Mouse (Mus musculus) T-helper 2 cell (primary cell): ENCODE results near the gene Adra1b.

ENCODE experiments used
- in situ Hi-C: fragments of 300-600 bp; cut with MboI, MseI; formaldehyde crosslinking; loops from one replicate; pipeline ENCODE4 v1.15.1; 2025; ENCODE audit warnings: high pct_unique_total_duplicates

The Adra1b gene

GRCm38 (mm10) chr11:43728737-43729301 lies 172.2 kb downstream of the Adra1b start:
- in situ Hi-C loops, result no loop called here

DNA sequence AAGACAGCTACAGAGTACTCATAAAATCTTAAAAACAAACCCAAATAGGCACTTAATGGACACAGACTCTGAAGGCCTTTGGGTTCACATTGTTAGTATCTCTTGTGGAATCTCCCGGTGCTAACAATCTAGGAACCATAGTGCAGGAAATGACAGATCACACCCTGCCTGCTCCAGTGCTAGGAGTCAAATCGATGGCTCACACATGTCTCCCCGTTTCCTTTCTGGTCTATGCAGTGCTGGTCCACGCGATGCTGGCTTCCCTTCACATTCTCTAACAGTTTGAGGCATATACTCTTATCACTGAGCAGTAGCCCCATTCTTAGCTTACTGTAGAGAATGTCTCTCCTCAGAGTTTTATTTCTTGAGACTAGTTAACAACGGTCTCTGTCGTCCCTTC lies 173.2 kb downstream of the Adra1b start:
- in situ Hi-C loops, result no loop called here
